Mouse (Mus musculus): ENCODE data around the gene Eps8l3.
"Not testable (repeated sequence)": the region's sequence is repeated elsewhere in the genome, so short reads cannot be mapped to it uniquely, and the experiment has no call there.

Eps8l3 gene

DNA sequence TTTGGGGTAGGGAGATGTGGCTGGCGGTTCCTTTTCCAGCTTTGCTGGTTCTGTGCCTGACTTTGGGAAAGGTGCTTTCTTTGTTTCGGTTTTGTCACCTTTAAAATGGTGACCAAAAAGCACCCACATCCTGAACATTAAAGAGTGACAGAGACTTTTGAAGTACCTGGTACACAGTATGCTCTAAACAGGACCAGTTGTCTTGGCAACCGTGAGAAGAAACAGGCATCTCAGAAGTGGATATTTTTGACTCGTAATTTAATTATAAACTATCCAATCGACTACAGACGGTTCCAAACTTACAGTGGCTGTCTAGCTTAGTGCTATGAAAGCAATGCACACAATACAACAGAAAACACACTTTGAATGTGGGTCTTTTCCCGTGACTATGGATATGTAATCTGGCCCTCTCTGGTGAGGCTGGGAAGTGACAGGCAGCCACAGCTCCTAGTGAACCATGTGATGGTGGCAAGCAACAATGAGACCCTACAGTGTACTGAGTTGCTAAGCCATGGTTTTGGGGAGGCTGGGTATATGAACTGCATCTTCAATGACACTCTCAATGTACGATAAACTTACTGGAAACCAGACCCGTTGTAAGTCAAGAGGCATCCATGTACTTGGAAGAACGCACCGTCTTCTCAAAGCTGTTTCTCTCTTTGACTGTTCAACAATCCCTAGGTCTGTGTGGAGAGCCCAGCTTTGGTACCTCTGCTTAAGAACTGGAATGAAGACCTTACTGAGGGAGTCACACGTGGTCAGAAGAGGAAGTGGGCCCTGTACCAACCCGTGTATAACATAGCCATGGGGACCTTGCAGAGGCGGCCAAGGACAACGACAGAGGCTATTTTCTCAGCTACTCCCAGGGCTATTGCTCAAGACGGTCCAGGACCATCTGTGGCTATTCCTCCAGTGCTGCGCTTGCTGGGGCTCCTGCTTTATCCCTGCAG is 23.5 kb upstream of the Eps8l3 start:
- no peak for DNase-seq (ENCODE audit: low spot score in 2 of 2)

DNA sequence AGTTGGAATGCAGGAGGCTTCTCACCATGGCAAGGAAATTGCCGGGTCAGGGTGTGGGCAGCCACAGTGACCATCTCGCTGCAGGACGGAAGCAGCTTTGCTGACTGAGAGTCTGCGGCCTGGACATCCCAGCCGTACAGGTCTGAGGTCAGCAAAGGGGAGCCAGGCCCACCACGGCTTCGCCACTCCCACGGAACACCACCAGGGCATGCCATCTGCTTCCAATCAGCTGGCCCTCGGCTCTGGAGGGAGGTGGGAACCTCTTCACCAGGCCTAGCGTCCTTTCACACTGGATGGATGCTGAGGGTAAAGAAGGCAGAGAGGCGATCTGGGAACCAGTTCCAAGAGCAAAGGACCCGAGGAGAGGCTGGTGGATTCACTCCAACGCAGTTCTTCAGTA is 21.7 kb upstream of the Eps8l3 start:
- DNase-seq (ENCODE audit: low spot score in 2 of 2), result no peak

DNA sequence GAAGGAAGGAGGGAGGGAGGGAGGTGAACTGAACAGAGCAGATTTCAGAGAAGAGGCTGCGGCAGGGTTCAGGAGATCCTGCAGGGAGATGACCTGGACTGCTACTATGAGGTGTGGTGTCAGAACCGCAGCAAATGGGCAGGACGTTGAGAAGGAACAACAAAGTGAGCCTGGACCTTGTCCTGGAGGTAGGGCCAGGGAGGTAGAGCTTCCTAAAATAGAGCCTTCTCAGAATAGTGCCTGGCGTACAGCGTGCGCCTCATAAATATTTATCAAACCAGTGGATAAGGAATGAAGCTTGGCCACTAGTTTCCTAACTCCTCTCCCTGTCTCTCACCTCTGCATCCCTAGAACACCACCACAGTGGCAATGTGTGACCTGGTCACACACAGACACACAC is 19.4 kb upstream of the Eps8l3 start:
- DNase-seq (ENCODE audit: low spot score in 2 of 2), result no peak

DNA sequence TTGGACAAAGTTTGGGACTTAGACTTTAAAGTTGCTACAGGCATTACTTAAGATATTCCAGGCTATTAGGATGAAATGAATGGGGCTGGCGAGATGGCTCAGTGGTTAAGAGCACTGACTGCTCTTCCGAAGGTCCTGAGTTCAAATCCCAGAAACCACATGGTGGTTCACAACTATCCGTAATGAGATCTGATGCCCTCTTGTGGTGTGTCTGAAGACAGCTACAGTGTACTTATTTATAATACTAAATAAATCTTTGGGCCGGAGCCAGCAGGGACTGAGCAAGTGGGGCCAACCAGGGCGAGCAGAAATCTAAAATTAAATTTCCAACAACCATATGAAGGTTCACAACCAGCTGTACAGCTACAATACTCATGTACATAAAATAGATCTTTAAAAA is 15.5 kb upstream of the Eps8l3 start:
- not testable (repeated sequence) for DNase-seq (ENCODE audit: low spot score in 2 of 2)

DNA sequence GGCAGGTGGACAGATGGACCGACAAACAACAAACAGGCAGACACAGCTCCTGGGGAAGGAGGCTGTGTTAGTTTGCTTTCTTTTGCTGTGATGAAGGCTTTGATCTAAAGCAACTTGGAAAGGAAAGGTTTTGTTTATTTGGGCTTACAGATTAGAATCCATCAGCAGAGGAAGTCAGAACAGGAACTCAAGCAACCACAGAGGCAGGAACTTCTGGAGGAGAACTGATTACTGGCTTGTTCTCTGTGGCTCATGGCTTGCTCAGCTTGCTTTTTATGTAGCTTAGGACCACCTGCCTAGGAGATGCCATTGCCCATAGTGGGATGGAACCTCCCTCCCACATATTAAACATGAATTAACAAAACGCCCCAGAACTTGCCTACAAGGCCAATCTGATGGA is 14.6 kb upstream of the Eps8l3 start:
- no peak for DNase-seq (ENCODE audit: low spot score in 2 of 2)

DNA sequence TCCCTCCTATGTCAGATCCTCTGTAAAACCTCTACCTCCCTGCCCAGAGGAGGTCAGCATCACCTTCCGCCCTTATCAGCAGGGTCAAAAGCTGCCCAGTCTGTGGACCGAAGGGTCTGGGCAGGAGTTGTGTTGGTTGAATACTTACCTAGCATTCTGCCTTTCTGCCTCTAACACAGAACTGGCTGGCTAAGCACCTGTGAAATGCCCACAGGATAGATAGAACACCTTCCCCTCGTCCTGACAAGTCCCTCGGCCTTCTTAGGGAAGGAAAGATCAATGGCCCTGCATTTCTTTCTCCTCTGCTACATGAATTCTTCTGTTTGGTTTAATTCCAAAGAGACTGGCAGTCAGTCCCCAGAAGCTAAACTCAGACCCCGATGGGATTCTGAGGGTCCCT is 13.6 kb upstream of the Eps8l3 start:
- no peak for DNase-seq (ENCODE audit: low spot score in 2 of 2)

DNA sequence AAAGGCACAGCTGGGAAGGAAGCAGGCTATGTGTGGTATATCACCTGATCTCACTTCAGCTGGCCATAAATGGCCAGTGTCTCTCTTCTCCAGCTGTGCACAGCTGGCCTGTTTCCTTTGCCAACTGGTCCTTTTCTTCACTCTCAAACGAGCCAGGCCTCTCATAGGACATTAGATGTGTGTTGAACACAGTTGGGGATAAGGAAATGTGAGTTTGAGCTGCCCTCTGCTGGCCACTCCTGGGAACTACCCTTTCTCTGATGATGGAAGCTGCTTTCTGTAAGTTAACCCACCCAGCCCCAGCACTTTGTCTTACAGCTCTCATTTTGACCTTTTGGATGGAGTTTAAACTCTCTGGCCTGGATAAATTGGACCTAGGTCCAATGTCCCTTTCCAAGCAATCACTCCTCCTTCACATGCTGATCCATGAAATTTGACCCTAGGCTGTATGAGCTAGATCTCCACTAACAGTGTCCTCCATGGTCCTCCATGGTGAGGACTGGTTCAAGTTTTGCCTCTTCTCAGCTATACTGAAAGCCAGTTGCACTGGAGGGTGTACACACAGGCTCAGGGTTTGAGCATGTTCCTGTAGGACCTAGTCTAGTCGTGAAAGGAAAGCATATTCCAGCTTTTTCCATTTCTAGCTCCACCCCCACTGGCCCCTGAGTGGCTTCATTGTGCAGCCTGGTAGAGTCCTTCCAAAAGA is 13.0 kb upstream of the Eps8l3 start:
- DNase-seq (ENCODE audit: low spot score in 2 of 2), result peak; percentile 98

DNA sequence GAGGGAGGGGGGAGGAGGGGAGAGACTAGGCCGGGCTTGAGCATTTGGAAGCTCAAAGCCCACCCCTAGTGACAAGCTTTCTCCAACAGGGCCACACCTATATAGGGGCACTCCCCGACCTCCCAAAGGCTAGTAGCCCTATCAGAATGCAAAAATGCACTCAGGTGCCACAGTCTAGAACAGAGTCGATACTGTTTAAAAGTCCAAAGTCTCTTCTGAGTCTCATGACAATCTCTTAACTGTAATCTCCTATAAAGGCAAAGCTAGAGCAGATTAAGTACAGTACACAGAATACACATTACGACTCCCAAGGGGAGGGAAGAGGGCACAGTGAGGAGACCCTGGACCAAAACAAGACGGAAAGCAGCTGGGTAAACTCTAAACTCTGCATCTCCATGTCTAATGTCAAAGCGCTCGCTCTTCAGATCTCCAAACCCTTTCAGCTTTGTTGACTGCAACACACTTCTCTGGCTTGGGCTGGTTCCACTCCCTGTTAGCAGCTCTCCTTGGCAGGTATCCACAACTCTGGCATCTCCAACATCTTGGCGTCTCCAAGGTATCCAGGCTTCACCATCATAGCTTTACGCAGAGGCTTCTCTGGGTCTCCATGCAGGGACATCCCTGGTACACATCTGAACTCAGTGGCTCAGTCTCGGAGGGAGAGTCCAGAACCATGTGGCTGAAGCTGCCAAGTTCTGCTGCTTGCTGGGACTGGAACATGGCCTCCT is 11.5 kb upstream of the Eps8l3 start:
- DNase-seq (ENCODE audit: low spot score in 2 of 2), result no peak

DNA sequence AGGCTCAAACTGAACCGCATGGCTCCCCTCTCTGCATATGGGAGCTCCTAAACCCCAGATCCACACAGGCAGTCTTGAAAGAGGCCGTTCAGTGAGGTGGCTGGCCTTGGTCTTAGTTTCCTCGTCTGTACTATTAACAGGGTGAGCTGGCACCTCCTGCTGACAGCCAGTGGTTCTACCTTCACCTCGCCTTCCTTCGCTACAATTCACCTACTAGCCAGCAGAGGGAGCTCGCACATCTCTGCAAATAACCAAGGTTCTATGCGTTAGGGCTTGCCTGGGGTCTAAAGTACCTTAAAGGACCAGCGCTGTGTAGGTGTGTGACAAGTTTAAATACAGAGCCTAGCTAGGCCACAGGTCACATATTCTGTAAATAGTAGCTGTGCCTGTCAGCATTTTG is 9.9 kb upstream of the Eps8l3 start:
- peak; percentile 94 to 95 for DNase-seq (ENCODE audit: low spot score in 2 of 2)

DNA sequence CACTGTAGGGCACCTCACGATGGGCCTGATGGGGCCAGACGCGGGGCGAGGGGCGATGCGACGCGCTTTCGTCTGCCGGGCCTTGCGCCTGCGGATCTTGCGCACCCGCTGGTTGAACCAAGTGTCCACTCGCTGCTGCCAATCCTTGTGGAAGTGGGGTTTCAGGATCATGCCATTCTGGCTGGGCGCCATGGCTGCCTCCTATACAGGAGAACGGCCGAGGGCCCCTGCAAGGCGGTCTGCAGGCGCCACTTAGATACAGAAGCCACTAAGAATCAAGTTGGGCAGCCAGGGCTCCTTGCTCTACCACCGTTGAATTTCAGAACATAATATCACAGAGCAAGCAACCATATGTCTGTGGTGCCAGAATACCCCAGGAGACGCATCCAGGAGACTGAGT is 8.6 kb upstream of the Eps8l3 start:
- DNase-seq (ENCODE audit: low spot score in 2 of 2), result no peak

DNA sequence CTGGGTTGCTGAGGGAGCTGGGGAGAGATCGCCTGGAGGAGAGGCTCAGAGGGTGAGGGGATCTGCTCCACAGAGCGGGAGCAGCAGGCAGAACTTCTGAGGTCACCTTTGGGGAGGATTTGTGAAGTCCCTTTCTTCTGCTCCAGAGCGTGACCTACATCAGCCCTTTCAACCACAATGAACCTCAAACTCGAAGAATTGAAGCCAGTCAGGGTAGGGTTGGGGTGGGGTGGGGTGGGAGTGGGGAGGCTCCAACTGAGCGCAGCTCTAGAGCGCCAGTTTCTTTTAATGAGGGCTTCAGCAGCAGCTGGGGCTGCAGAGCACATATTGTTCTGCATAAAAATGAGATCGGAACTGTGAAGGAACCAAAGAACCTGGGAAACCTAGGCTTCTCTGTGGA is 7.9 kb upstream of the Eps8l3 start:
- DNase-seq (ENCODE audit: low spot score in 2 of 2), result no peak

DNA sequence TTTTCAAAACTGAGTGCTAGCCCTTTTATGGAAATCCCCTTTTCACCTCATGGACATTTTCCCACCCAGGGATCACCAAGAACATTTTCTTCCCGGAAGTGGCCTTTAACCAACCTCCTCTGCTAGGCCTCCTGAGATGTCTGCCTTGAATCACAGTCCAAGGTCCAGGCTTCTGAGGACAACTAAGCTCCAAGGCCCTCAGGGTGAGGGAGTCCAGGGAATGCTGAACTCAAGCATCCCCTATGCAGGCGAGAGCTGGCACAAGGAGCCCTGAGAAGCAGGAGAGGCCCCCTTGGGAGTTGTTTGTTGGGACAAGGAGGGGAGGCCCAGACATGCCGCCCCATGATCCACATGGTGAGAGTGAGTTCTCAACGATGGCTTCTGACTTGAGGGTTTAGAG is 7.1 kb upstream of the Eps8l3 start:
- DNase-seq (ENCODE audit: low spot score in 2 of 2), result no peak

DNA sequence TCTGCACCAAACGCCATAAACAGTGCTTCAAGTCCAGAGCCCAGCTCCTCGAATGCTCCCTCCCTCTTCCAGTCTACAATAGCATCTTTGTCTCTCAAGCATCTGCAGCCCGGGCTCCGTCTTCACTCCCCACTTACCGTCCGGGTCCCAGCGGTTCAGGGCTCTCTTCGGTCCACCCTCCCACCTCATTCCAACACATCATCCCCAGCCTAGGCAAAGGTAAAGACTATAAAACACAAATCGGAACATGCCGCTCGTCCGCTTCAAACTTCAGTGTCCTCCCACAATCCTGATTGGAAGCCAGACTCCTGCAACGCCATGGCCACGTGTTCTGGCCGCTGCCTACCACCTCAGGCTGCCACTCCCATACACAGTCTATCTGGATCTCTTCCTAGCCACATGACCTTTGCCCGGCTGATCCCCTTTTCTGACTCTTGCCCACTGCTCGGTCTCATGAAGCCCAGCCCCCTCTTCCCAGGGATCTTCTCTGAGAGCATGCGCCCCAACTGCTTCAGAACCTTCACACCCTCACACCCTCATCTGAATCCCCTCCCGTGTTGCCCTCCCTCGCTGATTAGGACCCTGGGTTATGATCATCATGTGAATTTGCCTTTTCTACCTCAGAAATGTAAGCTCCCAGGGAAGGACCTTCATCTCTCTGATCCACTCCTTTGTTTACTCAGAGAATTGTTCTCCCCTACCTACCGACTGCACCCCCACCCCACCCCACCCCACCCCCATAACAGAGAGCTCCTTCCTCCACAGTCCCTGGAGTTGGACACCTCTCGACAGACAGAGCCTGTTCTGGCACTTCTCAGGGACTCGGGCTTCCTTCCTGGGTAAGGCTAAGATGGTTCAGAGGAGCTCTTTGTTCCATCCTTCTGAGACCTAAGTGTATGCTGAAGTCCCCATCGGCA is 3.4 kb upstream of the Eps8l3 start:
- DNase-seq (ENCODE audit: low spot score in 2 of 2), result no peak

DNA sequence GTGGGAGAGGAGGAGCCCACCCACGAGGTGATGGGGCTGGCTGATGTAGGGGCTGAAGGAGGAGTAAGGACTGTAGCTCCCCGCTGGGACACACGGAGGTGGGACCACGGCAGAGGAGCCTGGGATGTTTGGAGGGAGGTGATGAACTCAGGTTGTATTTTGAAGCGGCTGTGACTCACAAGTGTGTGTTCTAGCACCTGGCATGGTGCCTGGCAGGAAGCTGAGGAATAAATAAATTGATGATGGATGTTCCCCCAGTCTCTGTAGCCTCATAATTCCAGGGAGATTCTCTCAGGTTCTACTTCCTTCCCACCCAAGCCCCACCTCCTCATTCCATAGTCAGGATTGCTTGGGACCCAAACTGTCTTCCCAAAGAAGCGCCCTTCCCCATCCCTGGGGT is 1.8 kb upstream of the Eps8l3 start:
- DNase-seq (ENCODE audit: low spot score in 2 of 2), result no peak

DNA sequence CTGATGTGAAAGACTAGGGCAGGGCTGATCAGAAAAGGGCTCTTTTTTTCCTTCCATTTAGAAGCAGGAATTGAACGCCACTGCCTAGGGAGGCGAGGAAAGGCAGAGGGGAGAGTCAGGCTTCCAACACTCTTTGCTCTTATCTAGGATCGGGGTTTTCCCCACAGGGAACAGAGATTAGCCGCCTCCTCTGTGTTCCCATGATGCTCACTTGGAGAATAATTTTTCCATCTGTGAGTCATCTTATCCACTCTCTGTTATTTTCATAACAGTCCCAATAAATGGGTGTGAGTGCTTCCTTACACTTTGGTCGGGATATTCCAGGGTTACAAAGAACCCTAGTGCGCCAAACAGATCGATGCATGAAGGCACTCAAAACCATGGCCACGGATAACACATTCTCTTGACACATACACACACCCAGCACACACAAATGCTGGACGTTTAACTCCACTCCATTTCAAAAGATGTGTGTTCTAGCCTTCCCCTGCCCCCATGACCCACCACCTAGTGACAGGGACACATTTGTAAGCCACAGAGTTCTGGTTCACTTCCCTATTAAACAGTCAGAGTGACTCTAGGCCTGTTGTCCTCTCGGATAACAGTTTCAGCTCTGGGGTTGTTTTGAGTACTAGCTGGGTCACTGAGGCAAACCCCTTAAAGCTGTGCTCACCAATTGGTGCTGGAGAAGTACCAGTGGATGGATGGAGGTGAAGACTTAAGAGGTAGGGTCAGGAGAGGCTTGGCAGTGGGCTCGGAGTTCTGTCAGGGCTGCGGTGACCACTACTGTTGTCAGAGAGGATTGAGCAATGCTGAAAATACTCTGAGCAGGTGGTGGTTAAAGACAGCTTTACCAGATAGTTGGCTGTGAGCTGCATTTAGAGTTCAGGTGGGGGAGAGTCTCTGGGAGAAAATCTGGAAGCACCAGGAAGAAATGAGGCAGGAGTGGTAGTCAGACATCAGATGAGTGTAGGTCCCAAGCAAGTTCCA is 1.0 kb downstream of the Eps8l3 start:
- DNase-seq (ENCODE audit: low spot score in 2 of 2), result no peak

DNA sequence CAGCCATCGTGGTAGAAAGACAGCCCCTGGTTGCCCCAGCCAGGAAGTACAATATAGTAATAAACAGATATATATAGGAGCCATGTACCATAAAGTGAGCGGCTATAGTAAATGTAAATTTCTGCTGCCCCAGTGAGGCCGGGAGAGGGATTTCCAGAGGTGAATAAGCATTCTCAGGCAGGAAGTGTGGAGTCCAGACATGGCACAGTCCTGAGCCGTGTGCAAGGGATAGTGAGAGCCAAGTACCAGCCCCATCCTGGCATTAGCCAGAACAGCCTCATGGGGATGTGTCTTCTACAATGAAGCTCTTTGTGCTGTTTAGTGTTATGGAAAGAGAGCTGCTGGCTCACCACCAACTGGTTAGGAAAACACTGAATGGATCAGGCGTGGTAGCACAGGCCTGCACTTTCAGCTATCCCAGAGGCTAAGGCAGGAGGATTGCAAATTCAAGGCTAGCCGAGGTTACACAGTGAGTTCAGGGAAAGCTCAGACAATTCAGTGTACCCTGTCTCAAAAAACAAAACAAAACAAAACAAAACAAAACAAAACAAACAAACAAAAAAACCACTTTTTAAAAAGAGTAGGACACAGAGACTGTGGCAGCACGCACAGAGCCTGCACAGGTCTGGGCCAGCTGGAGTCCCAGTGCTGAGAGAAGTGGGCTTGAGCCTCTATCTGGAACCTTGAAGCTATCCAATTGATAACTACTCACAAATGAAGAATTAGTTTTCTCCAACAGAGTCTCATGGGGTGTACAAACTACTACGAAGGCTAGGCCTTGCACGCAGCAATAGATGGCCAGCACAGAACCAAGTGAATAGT is 10.9 kb downstream of the Eps8l3 start:
- DNase-seq (ENCODE audit: low spot score in 2 of 2), result peak; percentile 32 to 66

DNA sequence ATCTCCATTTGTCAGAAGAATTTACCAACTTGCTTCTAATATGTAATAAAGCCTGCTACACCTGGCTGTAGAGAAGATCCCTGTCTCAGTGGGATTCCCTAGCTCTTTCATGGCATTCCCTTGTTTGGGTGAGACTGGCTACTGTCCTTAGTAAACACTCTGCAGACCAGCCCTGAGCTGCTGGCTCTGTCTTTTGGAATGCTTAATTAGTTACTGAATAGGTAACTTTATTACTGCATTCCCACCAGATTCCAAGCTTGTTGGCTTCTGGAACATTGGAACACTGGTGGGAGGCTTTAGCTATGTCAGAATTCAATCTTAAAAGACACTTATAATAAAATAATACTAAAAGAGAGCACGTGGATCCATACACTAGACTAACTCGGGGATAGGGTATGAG is 12.2 kb downstream of the Eps8l3 start:
- not testable (repeated sequence) for DNase-seq (ENCODE audit: low spot score in 2 of 2)

DNA sequence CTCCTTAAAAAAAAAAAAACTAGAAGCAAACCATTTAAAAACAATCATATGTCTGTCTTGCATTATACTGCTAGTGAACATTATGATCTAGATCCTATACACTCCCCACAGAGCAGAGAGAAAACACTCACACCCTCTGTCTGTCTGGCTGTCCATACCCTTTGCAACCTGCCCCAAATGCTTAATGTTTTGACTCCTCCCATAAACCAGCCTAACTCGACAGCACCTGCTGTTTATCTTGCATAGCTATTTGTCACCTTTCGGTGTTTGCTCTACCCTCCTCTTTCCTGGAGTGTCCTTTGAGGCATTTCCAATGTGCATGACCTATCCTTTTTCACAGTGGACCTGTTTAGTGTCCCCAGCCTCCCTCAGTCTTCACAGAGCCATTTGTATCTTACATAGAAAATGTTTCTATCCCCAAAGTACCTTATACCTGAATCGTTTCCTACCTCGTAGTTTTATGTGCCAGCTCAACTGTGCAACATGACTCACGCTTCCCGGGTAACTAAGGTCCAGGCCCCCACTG is 18.2 kb downstream of the Eps8l3 start:
- no peak for DNase-seq (ENCODE audit: low spot score in 2 of 2)
